Mouse (Mus musculus): ENCODE results near the gene Zranb1. TPM values are rescaled to one million over a fixed set of nuclear protein-coding genes. Genes with fewer than 3 reads are reported as not detected.
A peak's percentile ranks its signal among the peaks of the same experiment; 100 is the strongest.

Gene Zranb1
- polyA plus RNA-seq, 1 experiment from 2014 or later = 11.0 TPM

DNA sequence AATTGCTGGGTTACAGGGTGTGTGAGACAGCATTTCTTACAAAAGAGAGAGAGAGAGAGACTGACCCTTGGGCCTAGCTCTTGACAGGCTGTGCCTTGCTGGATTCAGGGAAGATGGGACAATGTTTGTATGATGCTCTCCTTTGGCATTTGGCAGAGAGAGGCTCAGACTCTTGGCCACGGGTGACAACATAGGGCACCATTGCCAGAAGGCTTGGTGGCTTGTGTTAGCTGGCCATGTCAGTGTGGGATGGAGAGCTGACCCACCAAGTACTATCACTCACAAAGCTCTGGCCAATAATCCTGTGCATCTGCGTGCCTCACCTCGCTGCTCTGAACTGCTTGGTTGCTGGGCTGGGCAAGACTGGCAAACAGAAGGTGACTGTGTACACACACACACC lies 79.5 kb downstream of the Zranb1 start:
- peaks cover 76% of the 10 kb centered on the region for H3K4me1 ChIP-seq
- no peaks in the 10 kb centered on the region for H3K9me3 ChIP-seq
- H3K4me3 ChIP-seq = no peak overlapping the region
- WGBS = 92% methylated on average over 3 of the region's 3 CpGs
- no peak overlapping the region; the same call in 1 of the 2 replicates for H3K27ac ChIP-seq (replicated peaks)
- DNase-seq (ENCODE audit: low spot score) = no peak
- H3K36me3 ChIP-seq (replicated peaks) = peaks cover 69% of the 10 kb centered on the region
- no peaks in the 10 kb centered on the region for H3K27me3 ChIP-seq (replicated peaks; ENCODE audit: low read depth, poor library complexity, severe bottlenecking)

DNA sequence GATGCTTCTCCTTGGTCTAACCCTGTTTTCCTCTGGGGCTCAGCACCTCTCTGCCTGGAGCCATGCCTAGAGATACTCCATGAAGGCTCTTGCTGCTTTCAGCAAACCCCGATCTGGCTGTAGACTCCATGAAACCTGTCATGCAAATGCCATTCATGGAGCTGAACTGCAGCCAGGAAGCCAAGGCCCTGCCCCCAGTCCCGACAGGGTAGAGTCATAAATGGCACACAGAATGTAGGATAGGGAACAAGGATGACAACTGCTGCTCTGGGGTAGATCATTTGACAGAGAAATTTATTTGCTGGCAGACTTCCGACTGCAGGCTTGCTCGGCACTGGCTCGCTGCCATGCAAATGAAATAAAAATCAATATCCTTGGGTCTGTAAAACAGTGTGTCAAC lies 80.2 kb downstream of the Zranb1 start:
- no peak for DNase-seq (ENCODE audit: low spot score)
- no peak overlapping the region for H3K4me3 ChIP-seq
- H3K27me3 ChIP-seq (replicated peaks; ENCODE audit: low read depth, poor library complexity, severe bottlenecking) = no peaks in the 10 kb centered on the region
- H3K36me3 ChIP-seq (replicated peaks) = peaks cover 62% of the 10 kb centered on the region
- peak overlapping the region; percentile 44; the same call in 1 of the 2 replicates for H3K27ac ChIP-seq (replicated peaks)
- 81% methylated on average over 5 of the region's 5 CpGs for WGBS
- peaks cover 76% of the 10 kb centered on the region for H3K4me1 ChIP-seq
- no peaks in the 10 kb centered on the region for H3K9me3 ChIP-seq

DNA sequence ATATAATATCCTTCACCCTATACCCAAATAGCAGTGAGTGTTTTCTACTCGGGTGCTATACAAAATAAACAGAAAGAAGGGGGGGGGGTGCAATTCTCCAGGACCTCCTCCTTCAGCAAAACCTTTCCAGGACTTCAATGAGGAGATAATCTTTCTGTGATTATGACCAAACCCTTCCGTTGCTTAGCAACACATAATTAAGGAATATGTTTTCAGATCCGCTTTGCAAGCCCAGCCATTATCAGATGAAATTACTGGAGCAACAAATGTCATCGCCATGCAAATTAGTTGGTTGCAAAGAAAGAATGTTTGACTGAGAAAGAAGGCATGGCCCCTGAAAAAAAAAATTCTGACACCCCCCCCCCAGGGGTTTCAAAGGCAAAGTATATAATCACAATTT lies 80.7 kb downstream of the Zranb1 start:
- Histone ChIP-seq H3K4me1 (peaks cover 81% of the 10 kb centered on the region), H3K27ac (replicated peaks) (no peak overlapping the region; the same call in 1 of the 2 replicates)
- 74% methylated on average over 4 of the region's 4 CpGs for WGBS

DNA sequence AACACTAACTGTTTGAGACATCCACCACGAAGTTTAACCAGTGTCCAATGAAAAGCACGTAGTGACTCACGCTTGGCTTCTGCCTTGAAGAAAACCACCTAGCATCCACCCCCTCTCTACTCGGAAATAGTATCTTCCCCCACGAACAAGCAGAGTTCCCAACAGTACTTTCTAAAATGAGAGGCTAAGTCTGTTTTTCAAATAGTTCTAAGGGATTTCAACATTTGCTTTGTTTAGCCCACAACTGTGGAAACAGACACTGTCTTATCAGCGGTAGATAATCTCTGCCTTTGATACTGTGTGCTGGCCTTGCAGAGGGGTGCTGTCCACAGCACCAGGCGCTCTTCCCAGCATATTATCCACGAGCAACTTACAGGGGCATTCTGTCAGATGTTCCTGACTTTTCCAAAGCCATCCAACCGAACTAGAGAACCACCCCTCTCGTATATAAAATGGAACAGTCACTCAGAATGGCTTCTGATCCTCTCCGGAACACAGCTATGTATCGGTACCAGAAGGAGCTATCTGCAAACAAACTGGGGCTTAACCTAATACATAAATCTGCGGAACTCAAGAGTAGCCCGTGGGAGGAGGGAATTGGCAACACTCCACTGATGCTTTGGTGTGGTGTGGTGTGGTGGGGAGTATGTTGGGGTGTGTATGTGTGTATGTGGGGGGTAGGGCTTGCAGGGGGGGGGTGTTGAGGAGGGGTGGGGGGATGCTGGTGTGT lies 81.9 kb downstream of the Zranb1 start:
- WGBS = 82% methylated on average over 14 of the region's 14 CpGs
- Histone ChIP-seq H3K9me3 (no peaks in the 10 kb centered on the region), H3K4me3 (no peak overlapping the region), H3K36me3 (replicated peaks) (peaks cover 64% of the 10 kb centered on the region), H3K4me1 (peaks cover 71% of the 10 kb centered on the region), H3K27ac (replicated peaks) (no peak overlapping the region), H3K27me3 (replicated peaks; ENCODE audit: low read depth, poor library complexity, severe bottlenecking) (no peaks in the 10 kb centered on the region)
- DNase-seq (ENCODE audit: low spot score) = no peak

More for the DNA sequence above, 80.7 kb downstream of the Zranb1 start:
- H3K9me3 ChIP-seq = no peaks in the 10 kb centered on the region
- H3K36me3 ChIP-seq (replicated peaks) = peaks cover 62% of the 10 kb centered on the region
- DNase-seq (ENCODE audit: low spot score) = no peak
- H3K4me3 ChIP-seq = no peak overlapping the region
- H3K27me3 ChIP-seq (replicated peaks; ENCODE audit: low read depth, poor library complexity, severe bottlenecking) = no peaks in the 10 kb centered on the region

DNA sequence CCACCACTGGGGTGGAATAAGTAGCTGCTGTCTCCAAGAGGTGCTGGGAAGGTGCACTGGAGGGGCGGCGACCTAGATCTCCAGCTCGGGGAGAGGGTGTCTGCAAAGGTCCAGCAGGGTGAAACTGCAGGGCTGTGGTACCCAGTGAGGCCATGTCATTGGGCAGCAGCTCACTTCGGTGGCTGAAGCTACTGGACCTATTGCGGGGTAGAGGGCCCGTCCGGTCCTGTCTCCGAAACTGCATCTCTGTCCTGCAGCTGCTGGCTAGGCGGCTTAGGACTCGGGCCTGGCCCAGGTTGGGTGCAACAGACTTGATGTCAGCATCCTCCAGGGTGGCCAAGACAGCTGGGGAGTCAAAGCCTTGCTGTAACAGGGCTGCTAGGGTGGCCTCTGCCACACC lies 83.0 kb downstream of the Zranb1 start:
- Histone ChIP-seq H3K4me3 (no peak overlapping the region), H3K9me3 (no peaks in the 10 kb centered on the region), H3K27ac (replicated peaks) (peak overlapping the region; percentile 69; the same call in 1 of the 2 replicates), H3K27me3 (replicated peaks; ENCODE audit: low read depth, poor library complexity, severe bottlenecking) (no peaks in the 10 kb centered on the region), H3K4me1 (peaks cover 75% of the 10 kb centered on the region), H3K36me3 (replicated peaks) (peaks cover 59% of the 10 kb centered on the region)
- 92% methylated on average over 10 of the region's 10 CpGs for WGBS
- no peak for DNase-seq (ENCODE audit: low spot score)

DNA sequence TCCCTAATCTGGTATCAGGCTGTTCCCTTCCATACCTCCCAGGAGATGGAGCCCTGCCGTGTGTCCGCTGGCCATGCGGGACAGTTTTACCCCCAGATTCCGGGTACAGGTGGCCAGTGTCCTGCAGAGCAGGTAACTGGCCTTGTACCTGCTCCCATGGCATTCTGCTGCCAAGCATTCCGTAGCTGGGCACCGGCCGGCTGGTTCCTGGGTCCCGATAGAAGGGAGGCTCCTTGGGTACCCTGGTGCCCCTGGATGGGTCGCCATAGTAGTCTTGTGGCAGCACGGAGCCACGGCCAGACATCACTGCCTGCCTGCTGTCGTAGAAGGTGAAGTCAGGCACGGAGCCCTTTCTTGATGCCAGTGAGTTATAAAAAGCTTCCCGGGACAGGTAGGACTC lies 83.7 kb downstream of the Zranb1 start:
- Histone ChIP-seq H3K36me3 (replicated peaks) (peaks cover 52% of the 10 kb centered on the region), H3K27me3 (replicated peaks; ENCODE audit: low read depth, poor library complexity, severe bottlenecking) (no peaks in the 10 kb centered on the region), H3K9me3 (no peaks in the 10 kb centered on the region), H3K4me3 (no peak overlapping the region), H3K4me1 (peaks cover 82% of the 10 kb centered on the region), H3K27ac (replicated peaks) (peak overlapping the region; percentile 69)
- WGBS = 96% methylated on average over 14 of the region's 14 CpGs
- no peak for DNase-seq (ENCODE audit: low spot score)

DNA sequence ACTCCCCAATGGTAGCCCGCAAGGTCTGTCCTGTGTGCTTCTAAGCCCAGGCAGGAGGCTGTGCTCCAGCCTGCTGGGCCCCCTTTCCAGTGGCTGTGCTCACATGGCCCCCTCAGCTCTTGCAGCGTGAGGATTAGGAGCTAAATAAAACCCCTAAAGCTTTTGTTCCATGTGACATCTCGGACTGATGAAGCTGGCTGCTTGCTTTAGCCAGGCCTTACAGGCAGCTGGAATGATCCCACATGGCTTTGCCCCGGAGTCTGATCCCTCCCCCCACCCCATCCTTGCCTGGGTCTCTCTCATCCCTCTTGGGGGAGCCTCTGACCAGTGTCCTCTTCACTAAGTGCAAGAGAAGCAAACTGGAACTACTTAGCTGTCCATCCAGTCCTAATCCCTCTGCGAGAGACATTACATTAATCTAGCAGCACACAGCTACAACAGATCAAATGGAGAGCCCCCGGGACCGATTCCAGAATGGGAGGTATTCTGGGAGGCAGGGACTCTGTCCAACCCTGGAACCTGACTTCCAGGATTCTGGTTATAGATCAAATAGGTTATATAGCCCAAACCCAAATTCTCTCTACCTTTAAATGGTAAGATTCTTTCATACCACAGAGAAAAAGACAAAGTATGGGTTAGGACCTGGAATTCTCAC lies 84.6 kb downstream of the Zranb1 start:
- Histone ChIP-seq H3K4me3 (no peak overlapping the region), H3K4me1 (peaks cover 88% of the 10 kb centered on the region), H3K36me3 (replicated peaks) (peaks cover 43% of the 10 kb centered on the region), H3K9me3 (no peaks in the 10 kb centered on the region), H3K27me3 (replicated peaks; ENCODE audit: low read depth, poor library complexity, severe bottlenecking) (no peaks in the 10 kb centered on the region), H3K27ac (replicated peaks) (peak overlapping the region; percentile 69)
- WGBS = 52% methylated on average over 7 of the region's 7 CpGs
- no peak for DNase-seq (ENCODE audit: low spot score)

DNA sequence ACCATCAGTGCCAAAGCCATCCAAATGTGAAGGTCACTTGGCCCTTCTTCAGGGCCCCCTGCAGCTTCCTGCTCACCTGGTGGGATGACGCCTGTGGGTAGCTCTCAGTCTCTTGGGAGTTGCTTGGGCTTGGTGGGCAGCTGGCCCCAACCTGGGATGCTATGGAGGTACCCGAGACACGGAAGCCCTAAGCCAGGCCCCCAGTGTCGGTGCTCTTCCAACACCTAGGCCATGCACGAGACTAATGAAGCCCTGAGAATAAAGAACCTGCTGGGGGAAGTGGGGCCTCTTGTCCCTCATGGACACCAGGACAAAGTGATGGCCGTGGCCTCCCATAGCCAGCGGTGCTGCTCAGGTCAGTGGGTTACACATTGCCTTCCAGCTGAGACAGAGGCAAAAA lies 88.0 kb downstream of the Zranb1 start:
- H3K36me3 ChIP-seq (replicated peaks) = peaks cover 44% of the 10 kb centered on the region
- no peaks in the 10 kb centered on the region for H3K9me3 ChIP-seq
- H3K27me3 ChIP-seq (replicated peaks; ENCODE audit: low read depth, poor library complexity, severe bottlenecking) = no peaks in the 10 kb centered on the region
- H3K4me3 ChIP-seq = no peak overlapping the region
- DNase-seq (ENCODE audit: low spot score) = no peak
- H3K27ac ChIP-seq (replicated peaks) = no peak overlapping the region
- 82% methylated on average over 7 of the region's 7 CpGs for WGBS
- peaks cover 73% of the 10 kb centered on the region for H3K4me1 ChIP-seq

DNA sequence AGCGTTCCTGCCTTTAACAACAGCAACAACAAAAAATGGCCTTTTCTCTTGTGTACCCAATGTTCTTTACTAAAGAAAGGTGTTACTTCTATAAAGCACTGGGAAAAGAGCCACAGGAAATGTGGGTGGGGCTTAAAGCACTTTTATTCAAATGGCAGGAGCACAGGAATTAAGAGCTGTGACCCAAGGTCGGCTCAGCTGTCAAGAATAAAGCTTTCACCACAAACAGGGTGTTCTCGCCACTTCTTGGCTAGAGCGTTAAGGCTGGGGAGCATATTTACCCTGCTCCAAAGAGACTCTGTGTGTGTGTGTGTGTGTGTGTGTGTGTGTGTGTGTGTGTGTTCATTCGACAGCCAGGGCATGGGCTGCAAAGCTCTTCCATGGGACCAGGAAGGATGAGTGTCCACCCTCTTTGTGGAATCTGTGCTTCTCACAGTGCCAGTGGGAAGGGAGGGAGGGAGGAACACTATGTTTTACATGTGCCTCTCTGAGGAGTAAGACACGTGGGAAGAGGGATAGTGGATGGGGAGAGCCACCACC lies 88.6 kb downstream of the Zranb1 start:
- Histone ChIP-seq H3K27ac (replicated peaks) (no peak overlapping the region; the same call in 1 of the 2 replicates), H3K4me1 (peaks cover 73% of the 10 kb centered on the region), H3K4me3 (no peak overlapping the region), H3K27me3 (replicated peaks; ENCODE audit: low read depth, poor library complexity, severe bottlenecking) (no peaks in the 10 kb centered on the region), H3K36me3 (replicated peaks) (peaks cover 42% of the 10 kb centered on the region), H3K9me3 (no peaks in the 10 kb centered on the region)
- WGBS = 53% methylated on average over 6 of the region's 6 CpGs
- no peak for DNase-seq (ENCODE audit: low spot score)

DNA sequence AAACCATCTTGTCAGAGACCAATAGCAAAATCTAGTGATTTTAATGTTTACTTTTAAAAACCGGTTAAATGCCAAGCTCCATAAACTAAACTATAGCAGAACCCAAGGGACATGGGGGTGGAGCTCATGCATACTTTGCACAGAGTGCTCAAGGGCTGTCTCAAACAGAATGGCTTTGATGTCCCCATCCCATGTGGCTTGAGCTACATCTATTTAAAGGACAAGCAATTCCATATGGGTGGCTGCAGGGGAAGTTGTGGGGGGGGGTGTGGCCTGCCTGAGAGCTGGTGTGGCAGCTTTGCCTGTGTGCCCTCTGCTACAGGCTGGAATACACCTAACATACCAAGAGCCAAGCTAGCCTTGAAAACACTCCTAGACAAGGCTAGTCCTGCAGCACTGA lies 93.8 kb downstream of the Zranb1 start:
- no peak overlapping the region for H3K4me3 ChIP-seq
- no peak overlapping the region; the same call in 1 of the 2 replicates for H3K27ac ChIP-seq (replicated peaks)
- peaks cover 40% of the 10 kb centered on the region for H3K36me3 ChIP-seq (replicated peaks)
- peak; percentile 70 for DNase-seq (ENCODE audit: low spot score)
- H3K9me3 ChIP-seq = no peaks in the 10 kb centered on the region
- WGBS = 35% methylated on average over 1 of the region's 1 CpGs
- peaks cover 73% of the 10 kb centered on the region for H3K4me1 ChIP-seq
- H3K27me3 ChIP-seq (replicated peaks; ENCODE audit: low read depth, poor library complexity, severe bottlenecking) = no peaks in the 10 kb centered on the region

DNA sequence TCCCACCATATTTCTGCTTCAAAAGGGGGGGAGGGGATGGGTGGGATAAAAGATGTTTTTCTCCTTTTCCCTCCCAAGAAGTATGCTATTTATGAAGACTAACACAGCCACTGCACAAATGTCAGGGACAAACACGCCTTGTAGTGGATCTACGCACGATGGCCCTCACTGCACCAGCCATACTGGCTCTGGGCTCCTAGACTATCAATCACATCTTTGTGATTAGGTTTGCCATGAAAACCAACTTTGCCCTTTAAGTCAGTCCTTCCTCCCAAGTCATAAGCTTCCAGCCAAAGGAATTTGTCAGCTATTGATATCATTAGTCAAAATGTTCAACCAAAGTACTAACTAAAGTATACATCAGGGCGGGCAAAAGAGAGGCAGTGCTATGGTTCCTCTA lies 97.0 kb downstream of the Zranb1 start:
- DNase-seq (ENCODE audit: low spot score) = no peak
- no peak overlapping the region for H3K4me3 ChIP-seq
- no peaks in the 10 kb centered on the region for H3K27me3 ChIP-seq (replicated peaks; ENCODE audit: low read depth, poor library complexity, severe bottlenecking)
- no peaks in the 10 kb centered on the region for H3K9me3 ChIP-seq
- peaks cover 60% of the 10 kb centered on the region for H3K4me1 ChIP-seq
- WGBS = 93% methylated on average over 4 of the region's 4 CpGs
- H3K27ac ChIP-seq (replicated peaks) = no peak overlapping the region
- H3K36me3 ChIP-seq (replicated peaks) = peaks cover 40% of the 10 kb centered on the region

DNA sequence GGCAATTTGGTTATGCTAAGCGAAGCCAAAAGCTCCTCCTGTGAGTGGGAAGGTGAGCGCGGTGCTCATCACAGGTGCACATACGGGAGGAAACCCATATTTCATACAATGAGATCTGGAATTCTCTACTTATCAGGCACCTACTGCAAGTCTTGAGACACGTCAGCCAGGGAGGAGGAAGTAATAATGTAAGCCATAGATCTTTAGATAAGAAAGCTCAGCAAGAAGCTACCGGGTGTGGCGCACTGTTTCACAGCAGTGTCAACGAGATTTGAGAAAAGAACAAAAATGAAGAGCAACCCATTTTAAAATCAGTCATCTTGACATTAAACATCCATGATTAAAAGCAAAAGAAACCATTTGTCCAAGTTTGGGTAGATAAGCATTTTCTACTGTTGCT lies 98.1 kb downstream of the Zranb1 start:
- Histone ChIP-seq H3K4me3 (no peak overlapping the region), H3K4me1 (peaks cover 64% of the 10 kb centered on the region), H3K9me3 (no peaks in the 10 kb centered on the region), H3K27ac (replicated peaks) (no peak overlapping the region), H3K36me3 (replicated peaks) (peaks cover 33% of the 10 kb centered on the region), H3K27me3 (replicated peaks; ENCODE audit: low read depth, poor library complexity, severe bottlenecking) (no peaks in the 10 kb centered on the region)
- WGBS = 91% methylated on average over 8 of the region's 8 CpGs
- DNase-seq (ENCODE audit: low spot score) = no peak
